Mouse (Mus musculus) forebrain, embryonic 15.5 days (tissue): ENCODE measurements at regions not wholly inside any gene's neighbourhood (a gene's known extent, or its start where the extent isn't known, plus 50 kb on each side); places are given as distances from the start of the nearest gene placed in this dataset.

Experiments
- ATAC-seq: fragments of 200-750 bp; cut with Nextera tagmentation; replicated peaks from 2 replicates; pipeline ENCODE4 v1.8.0; 2017; ENCODE audit warnings: mild to moderate bottlenecking, moderate TSS enrichment, moderate library complexity
- H3K27ac ChIP-seq: fragments of 300-500 bp; sonication (generic); replicated peaks from 2 replicates; pipeline ENCODE4 v1.5.1; 2015; ENCODE audit warnings: mild to moderate bottlenecking, inconsistent platforms
- H3K27me3 ChIP-seq: fragments of 300-500 bp; sonication (generic); 2 replicates; pipeline ENCODE4 v1.6.1; 2015; ENCODE audit warnings: inconsistent platforms
- H3K36me3 ChIP-seq: fragments of 300-500 bp; sonication (generic); 2 replicates; pipeline ENCODE4 v1.6.1; 2015; ENCODE audit warnings: mild to moderate bottlenecking, inconsistent platforms
- H3K4me1 ChIP-seq: fragments of 300-500 bp; sonication (generic); 2 replicates; pipeline ENCODE4 v1.6.1; 2015; ENCODE audit warnings: inconsistent platforms
- H3K4me2 ChIP-seq: fragments of 300-500 bp; sonication (generic); replicated peaks from 2 replicates; pipeline ENCODE4 v1.6.1; 2015; ENCODE audit warnings: mild to moderate bottlenecking, inconsistent platforms
- H3K4me3 ChIP-seq: fragments of 300-500 bp; sonication (generic); 2 replicates; pipeline ENCODE4 v1.5.1; 2015; ENCODE audit warnings: mild to moderate bottlenecking, inconsistent platforms
- H3K9ac ChIP-seq: fragments of 300-500 bp; sonication (generic); replicated peaks from 2 replicates; pipeline ENCODE4 v1.6.1; 2015; ENCODE audit warnings: mild to moderate bottlenecking, inconsistent platforms
- H3K9me3 ChIP-seq: fragments of 300-500 bp; sonication (generic); 2 replicates; pipeline ENCODE4 v1.6.1; 2016; ENCODE audit warnings: inconsistent platforms
- WGBS: fragments of 180-500 bp; shearing (Covaris S2); methylation state at CpG from one replicate; pipeline ENCODE4 v1.1.7; 2015; ENCODE audit warnings: mixed read lengths; 5-methylcytosine and 5-hydroxymethylcytosine counted together

DNA sequence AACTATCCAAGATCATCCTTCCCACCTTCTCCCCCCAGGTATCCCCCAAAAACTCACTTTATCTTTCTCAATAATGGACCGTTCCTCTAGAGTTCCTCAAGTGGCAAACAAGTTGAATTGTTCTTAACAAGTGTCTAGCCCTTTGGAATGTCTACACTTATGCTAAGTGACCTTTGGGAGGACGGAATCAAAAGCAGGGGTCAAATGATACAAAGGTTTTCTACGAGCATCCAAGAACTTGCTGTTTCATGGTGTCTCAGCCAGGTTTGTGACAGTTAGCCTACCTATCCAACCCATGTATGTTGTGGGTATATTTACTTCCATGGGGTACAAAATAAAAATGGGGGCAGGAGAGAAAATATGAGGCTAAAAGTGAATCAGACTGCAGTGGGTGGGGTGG is 136.7 kb upstream of the Cttnbp2 start:
- Histone ChIP-seq H3K4me2 (no peak overlapping the region), H3K27ac (no peak overlapping the region), H3K4me1 (0 out of 2 replicates have a peak, but pooled peaks cover 3% of the 10 kb centered on the region), H3K36me3 (no peaks in the 10 kb centered on the region), H3K27me3 (no peaks in the 10 kb centered on the region), H3K4me3 (no peak overlapping the region), H3K9me3 (no peaks in the 10 kb centered on the region), H3K9ac (no peak overlapping the region)
- WGBS = 81% methylated on average over 3 of the region's 3 CpGs
- ATAC-seq = no peak

DNA sequence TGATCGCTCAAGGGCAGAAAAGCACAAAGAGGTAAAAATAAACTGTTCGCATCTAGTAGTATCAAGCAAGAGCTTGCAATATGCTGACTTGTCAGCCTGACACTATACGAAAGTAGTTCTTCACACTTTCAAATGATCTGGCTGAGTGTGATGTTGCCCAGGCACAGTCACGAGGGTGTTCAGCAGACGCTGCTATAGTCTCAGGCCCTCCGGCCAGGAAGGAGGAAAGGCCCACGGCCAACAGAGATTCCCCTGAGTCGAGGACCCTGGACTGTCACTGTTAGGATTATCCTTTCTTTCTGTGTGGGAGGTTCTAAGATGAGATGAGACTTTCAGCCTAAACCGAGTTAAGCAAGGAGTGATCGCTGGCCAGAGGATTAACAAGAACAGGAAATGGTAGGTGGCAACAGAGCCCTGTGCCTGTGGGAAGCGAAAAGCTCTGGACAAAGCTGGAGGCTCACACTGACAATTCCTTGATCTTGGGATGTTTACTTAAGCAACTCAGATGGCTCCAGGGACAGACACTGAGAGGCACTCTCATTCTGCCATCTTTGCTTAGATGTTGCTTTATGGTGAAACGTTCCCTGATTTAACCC is 137.5 kb upstream of the Cttnbp2 start:
- Histone ChIP-seq H3K27me3 (no peaks in the 10 kb centered on the region), H3K36me3 (no peaks in the 10 kb centered on the region), H3K27ac (no peak overlapping the region), H3K9ac (no peak overlapping the region), H3K9me3 (no peaks in the 10 kb centered on the region), H3K4me1 (peaks cover 7% of the 10 kb centered on the region; the same call in 1 of the 2 replicates), H3K4me3 (no peak overlapping the region), H3K4me2 (no peak overlapping the region)
- 63% methylated on average over 12 of the region's 12 CpGs for WGBS
- peak; percentile 47 for ATAC-seq

DNA sequence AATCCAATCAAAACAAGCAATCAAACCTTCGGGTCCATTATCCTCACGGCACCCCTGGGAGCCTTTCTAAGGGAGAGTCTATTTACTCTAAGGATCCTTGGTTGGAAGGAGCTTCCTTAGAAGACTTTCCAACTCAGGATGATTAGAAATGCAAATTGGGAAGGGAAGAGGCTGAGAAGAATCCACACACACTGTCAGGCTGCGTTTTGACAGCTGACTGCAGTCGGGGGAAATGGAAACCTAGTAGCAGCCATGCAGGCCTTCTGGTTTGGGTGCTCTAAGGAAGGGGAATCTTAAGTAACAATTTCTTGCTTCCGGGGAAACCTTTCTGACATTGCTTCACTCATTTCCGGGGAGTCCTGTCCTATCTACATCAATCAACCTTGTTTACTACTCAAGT is 139.6 kb upstream of the Cttnbp2 start:
- Histone ChIP-seq H3K27ac (no peak overlapping the region), H3K9me3 (no peaks in the 10 kb centered on the region), H3K4me2 (no peak overlapping the region), H3K27me3 (no peaks in the 10 kb centered on the region), H3K4me3 (no peak overlapping the region), H3K36me3 (no peaks in the 10 kb centered on the region), H3K4me1 (peaks cover 6% of the 10 kb centered on the region; the same call in 1 of the 2 replicates), H3K9ac (no peak overlapping the region)
- ATAC-seq = no peak
- 36% methylated on average over 6 of the region's 6 CpGs for WGBS

DNA sequence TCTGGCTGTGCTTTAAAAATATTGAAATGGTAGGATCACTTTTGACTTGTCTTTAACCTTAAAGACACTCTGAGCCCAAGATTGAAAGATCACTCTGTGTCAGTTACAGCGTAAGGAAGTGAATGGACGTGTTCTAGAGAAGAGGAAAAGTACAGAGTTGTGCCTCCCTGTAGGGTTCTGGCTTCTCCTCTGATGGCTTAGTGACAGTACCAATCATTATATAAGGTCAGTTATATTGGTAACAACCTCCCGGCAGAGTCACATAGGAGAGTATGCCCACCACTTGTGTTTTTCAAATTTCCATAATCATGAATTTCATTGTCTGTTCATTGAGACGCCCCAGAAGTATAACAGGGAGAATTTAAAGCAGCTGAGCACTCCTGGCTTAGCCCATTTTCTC is 141.6 kb upstream of the Cttnbp2 start:
- no peaks in the 10 kb centered on the region for H3K36me3 ChIP-seq
- no peak overlapping the region for H3K4me3 ChIP-seq
- no peak for ATAC-seq
- no peaks in the 10 kb centered on the region for H3K27me3 ChIP-seq
- WGBS = 69% methylated on average over 4 of the region's 4 CpGs
- H3K4me2 ChIP-seq = no peak overlapping the region
- H3K4me1 ChIP-seq = peaks cover 4% of the 10 kb centered on the region; the same call in 1 of the 2 replicates
- H3K9ac ChIP-seq = no peak overlapping the region
- no peaks in the 10 kb centered on the region for H3K9me3 ChIP-seq
- H3K27ac ChIP-seq = no peak overlapping the region

DNA sequence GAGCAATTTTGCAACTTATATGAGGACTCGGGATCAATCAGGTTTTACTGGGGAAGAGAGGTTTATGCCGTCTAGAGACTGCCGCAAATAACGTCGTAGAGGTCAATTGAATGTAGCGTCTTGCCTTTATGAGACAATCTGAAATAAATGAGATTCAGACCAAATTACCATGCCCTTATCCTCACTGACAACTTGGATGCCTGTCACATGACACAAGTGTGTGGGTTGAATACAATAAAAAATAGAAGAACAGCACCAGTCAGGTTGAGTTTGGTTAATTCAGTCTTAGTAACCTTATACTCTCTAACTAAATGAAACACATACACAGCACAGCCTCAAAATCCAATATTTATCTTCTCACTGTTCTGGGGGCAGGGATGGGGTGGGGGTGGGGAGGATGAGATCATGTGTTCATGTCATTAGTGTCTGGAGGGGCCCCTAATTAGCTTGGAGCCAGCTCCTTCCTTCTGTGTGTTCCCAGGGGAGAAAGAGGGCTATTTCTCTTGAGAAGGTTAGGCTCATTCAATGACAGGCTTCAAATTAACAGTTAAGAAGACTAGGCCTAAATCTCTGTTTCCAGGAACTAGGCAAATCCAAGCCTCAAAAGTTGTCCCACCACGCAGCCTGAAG is 142.2 kb upstream of the Cttnbp2 start:
- peaks cover 4% of the 10 kb centered on the region; the same call in 1 of the 2 replicates for H3K4me1 ChIP-seq
- H3K4me3 ChIP-seq = no peak overlapping the region
- H3K9me3 ChIP-seq = no peaks in the 10 kb centered on the region
- ATAC-seq = no peak
- WGBS = 59% methylated on average over 7 of the region's 7 CpGs
- no peak overlapping the region for H3K4me2 ChIP-seq
- H3K36me3 ChIP-seq = no peaks in the 10 kb centered on the region
- H3K27me3 ChIP-seq = no peaks in the 10 kb centered on the region
- no peak overlapping the region for H3K27ac ChIP-seq
- no peak overlapping the region for H3K9ac ChIP-seq

DNA sequence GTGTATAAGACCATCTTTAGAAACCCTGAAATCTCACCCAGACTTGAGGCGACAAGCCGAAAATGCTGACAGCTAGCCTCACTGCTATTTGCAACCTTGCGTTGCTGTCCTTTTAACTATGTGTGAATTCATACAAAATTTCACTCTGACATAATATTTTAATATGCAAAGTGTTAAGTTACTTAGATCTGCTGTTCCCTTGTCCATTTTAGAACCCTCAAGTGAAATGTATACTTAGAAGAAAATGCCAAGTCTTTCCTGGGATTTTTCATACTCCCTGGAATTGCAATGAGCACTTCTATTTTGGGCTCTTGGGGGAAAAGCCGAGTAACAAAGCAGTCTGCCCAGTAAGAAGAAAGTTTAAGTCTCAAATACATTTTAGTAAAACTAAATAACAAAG is 150.0 kb upstream of the Cttnbp2 start:
- H3K27ac ChIP-seq = no peak overlapping the region
- no peaks in the 10 kb centered on the region for H3K9me3 ChIP-seq
- H3K9ac ChIP-seq = no peak overlapping the region
- H3K4me1 ChIP-seq = no peaks in the 10 kb centered on the region
- no peak for ATAC-seq
- H3K36me3 ChIP-seq = no peaks in the 10 kb centered on the region
- H3K4me3 ChIP-seq = no peak overlapping the region
- WGBS = 89% methylated on average over 4 of the region's 4 CpGs
- no peaks in the 10 kb centered on the region for H3K27me3 ChIP-seq
- no peak overlapping the region for H3K4me2 ChIP-seq

DNA sequence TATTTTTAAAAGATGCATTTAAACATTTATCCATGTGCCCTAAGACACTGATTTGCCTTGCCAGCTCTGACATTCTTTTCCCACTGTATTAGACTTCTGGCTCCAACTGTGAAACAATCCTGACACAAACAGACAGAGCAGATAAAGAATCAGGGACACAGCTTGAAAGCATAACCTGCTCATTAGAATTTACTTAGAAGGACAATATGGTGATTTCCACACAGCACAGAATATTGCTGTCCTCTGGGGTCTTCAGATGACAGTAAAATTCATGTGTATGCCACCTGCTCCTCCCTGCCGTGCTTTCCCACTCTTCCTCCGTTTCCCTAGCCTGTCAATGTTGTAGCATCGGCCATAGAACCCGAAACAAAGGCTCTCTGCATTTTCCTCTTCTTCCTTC is 151.3 kb upstream of the Cttnbp2 start:
- no peaks in the 10 kb centered on the region for H3K27me3 ChIP-seq
- no peak overlapping the region for H3K4me2 ChIP-seq
- H3K4me3 ChIP-seq = no peak overlapping the region
- H3K9ac ChIP-seq = no peak overlapping the region
- no peak overlapping the region for H3K27ac ChIP-seq
- WGBS = 74% methylated on average over 4 of the region's 4 CpGs
- no peak for ATAC-seq
- H3K4me1 ChIP-seq = no peaks in the 10 kb centered on the region
- no peaks in the 10 kb centered on the region for H3K9me3 ChIP-seq
- H3K36me3 ChIP-seq = no peaks in the 10 kb centered on the region

DNA sequence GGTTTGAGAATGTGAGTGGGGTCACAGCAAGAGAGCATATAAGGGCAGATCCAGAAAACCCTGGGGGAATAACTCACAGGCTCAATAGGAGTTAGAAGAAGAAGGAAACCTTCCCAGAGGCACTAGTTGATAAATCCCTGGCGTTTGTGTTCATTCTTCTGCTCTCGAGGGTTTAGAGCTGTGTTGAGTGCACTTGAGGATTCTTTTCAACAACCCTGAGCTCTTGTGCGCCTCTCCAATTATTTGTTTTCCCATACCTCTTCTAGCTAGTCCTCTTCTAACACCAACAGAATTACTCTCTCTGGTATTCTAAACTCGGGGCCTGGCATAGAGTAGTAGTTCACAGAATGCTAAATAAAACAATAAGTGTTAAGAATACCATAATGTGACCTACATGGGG is 151.9 kb upstream of the Cttnbp2 start:
- 68% methylated on average over 4 of the region's 4 CpGs for WGBS
- no peak for ATAC-seq
- Histone ChIP-seq H3K9ac (no peak overlapping the region), H3K4me2 (no peak overlapping the region), H3K9me3 (no peaks in the 10 kb centered on the region), H3K36me3 (no peaks in the 10 kb centered on the region), H3K27ac (no peak overlapping the region), H3K27me3 (no peaks in the 10 kb centered on the region), H3K4me1 (no peaks in the 10 kb centered on the region), H3K4me3 (no peak overlapping the region)

DNA sequence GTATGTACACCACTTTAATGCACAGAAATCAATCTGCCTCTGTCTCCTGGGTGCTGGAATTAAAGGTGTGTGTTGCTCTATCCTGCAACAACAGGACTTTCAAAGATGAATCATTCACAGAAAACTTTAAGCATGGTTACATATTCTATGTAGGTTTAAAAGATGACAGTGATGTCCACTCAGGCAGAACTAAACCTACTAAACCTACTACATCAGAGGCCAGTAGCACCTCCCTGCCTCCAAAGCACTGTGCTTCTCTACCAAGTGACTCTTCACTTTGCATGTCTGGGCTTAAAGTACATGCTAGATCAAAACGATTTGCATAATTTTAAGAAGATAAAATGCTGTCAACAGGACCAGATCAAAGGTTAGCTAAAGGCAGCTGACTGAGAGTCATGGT is 156.0 kb upstream of the Cttnbp2 start:
- 89% methylated on average over 1 of the region's 1 CpGs for WGBS
- Histone ChIP-seq H3K9me3 (no peaks in the 10 kb centered on the region), H3K27me3 (no peaks in the 10 kb centered on the region), H3K9ac (no peak overlapping the region), H3K4me1 (peaks cover 5% of the 10 kb centered on the region; the same call in 1 of the 2 replicates), H3K4me3 (no peak overlapping the region), H3K36me3 (no peaks in the 10 kb centered on the region), H3K27ac (no peak overlapping the region), H3K4me2 (no peak overlapping the region)
- no peak for ATAC-seq

DNA sequence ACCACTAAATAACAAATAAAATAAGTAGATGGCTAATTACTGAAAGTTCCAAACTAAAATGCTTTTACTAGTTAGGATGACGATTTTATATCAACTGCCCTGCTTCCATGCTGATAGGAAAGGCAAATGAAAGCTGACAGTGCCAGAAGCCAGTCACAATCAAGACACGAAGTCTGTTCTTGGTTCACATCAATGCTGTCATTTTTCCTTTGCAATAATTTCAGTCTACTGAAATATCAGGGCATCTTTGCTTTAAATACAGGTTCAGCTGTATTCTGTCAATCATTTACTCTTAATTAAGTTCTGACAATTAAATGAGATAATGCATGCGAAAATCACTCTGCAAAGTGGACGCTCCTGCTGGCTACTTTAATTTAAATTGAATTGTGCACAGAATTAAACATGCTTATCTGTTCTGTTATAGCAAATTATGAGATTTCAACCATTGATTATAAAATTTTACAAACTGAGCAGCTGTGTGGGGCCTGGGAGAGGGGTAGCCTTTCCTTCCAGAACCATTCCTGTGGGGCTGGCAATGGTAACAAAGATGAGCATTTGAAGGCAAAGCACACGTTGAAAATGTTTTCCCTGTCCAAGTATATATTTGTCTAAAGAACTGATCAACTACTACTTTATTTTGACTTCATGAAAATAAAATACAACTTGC is 160.1 kb upstream of the Cttnbp2 start:
- Histone ChIP-seq H3K4me1 (peaks cover 5% of the 10 kb centered on the region; the same call in 1 of the 2 replicates), H3K36me3 (no peaks in the 10 kb centered on the region), H3K9ac (no peak overlapping the region), H3K4me3 (no peak overlapping the region), H3K27me3 (no peaks in the 10 kb centered on the region), H3K4me2 (no peak overlapping the region), H3K9me3 (no peaks in the 10 kb centered on the region), H3K27ac (peak overlapping the region; percentile 62)
- peak; percentile 68 for ATAC-seq
- 24% methylated on average over 5 of the region's 5 CpGs for WGBS

DNA sequence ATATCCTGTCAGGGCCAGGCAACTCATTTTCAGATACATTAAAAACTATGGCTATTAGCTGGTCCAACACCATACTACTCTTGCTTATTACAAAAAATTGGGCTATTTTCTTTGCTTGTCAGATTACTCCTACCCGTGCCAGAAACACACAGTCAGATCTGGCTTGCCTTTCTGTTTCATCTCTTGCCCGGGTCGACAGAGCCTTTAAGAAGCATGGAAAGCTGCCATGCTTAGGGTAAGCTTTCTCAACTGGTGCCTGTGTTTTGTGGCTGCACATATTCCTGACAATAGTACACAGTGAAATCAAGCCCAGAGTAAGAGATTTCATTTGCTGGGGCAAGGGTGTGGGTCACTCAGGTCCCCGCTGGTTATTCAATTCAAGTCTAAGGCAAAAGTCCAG is 162.5 kb upstream of the Cttnbp2 start:
- WGBS = 70% methylated on average over 4 of the region's 4 CpGs
- no peaks in the 10 kb centered on the region for H3K27me3 ChIP-seq
- ATAC-seq = 0 out of 2 replicates have a peak, but pooled peaks have one; percentile 14

DNA sequence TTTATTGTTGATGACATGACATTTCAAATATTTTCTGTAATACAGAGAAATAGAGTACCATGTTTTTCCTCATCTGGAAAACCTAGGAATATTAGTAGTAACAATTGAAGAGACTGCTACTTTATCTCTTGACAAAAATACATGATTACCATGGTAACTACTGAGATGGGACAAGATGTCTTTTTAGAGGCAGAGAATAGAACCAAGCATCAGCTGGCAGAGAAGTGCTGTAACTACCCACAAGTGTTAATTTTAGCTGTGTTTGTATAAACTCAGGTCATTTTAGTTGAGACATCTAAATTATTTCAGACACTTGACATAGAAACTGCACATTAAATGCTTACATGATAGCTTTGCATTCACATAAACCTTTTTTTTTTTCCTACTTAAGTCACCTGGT is 166.1 kb upstream of the Cttnbp2 start:
- Histone ChIP-seq H3K27me3 (no peaks in the 10 kb centered on the region), H3K4me3 (no peak overlapping the region), H3K4me2 (no peak overlapping the region), H3K4me1 (0 out of 2 replicates have a peak, but pooled peaks cover 2% of the 10 kb centered on the region), H3K27ac (no peak overlapping the region), H3K9ac (no peak overlapping the region), H3K9me3 (no peaks in the 10 kb centered on the region), H3K36me3 (no peaks in the 10 kb centered on the region)
- ATAC-seq = no peak

More for the DNA sequence above, 162.5 kb upstream of the Cttnbp2 start:
- no peak overlapping the region for H3K27ac ChIP-seq
- H3K9me3 ChIP-seq = no peaks in the 10 kb centered on the region
- H3K4me3 ChIP-seq = no peak overlapping the region
- no peak overlapping the region for H3K9ac ChIP-seq
- no peak overlapping the region for H3K4me2 ChIP-seq
- peaks cover 7% of the 10 kb centered on the region; the same call in 1 of the 2 replicates for H3K4me1 ChIP-seq
- no peaks in the 10 kb centered on the region for H3K36me3 ChIP-seq
